Mouse (Mus musculus): Measurements from ENCODE around the gene Fut9.

Gene Fut9

DNA sequence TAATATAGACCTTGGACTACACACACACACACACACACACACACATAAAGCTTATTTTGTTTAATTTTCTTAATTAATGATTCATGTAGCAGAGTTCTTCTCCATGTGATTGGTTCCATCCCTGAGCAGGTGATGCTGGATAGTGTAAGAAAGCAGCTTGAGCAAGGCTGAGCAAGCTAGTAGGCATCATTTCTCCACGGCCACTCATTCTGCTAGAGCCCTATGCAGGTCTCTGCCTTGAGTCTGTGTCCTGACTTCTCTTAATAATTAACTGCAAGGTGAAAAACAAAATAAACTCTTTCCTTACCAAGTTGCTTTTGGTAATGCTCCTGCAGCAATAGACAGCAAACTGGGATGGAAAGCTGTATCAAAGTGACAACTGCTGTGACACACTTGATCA, 152.5 kb downstream of the Fut9 start:
- no peak for DNase-seq (ENCODE audit: low spot score in 2 of 2)

DNA sequence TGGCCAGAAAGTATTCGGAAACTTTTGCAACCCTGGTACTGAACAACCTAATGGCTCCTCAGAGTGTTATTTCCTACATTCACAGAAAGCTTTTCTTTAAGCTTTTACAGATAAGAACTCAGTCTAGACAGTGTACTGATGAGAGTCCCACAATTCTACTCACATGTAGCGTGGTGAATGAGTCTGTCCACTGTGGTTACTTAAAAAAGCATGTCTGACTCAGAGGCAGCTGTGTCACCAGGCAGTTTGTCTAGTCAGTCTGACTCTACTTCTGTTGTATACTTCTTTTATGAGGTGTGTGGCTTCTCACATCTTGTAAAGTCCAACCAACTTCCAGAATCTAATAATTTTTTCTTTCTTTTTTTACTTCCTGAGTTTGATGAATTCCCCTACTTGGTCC, 154.5 kb downstream of the Fut9 start:
- DNase-seq (ENCODE audit: low spot score in 2 of 2): peak in 1 of 2 experiments; percentile 20

DNA sequence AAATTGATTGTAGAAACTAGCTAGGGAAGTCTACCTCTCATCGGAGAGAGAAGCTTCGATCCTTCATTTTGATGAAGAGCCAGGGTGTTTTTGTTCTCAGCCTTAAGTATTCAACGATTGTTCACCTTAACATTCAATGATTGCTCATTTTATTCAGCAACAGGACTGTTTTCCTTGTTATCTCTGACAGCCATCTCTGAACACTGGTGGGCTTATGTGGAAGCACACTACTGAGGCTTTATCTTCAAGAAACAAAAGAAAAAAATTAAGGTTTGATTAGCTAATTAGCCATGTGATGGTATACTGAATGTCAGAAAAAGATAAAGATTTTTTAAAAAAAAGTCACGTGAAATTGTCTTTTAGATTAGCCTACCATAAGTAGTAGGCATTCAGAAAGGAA, 158.1 kb downstream of the Fut9 start:
- DNase-seq (ENCODE audit: low spot score in 2 of 2): no peak

DNA sequence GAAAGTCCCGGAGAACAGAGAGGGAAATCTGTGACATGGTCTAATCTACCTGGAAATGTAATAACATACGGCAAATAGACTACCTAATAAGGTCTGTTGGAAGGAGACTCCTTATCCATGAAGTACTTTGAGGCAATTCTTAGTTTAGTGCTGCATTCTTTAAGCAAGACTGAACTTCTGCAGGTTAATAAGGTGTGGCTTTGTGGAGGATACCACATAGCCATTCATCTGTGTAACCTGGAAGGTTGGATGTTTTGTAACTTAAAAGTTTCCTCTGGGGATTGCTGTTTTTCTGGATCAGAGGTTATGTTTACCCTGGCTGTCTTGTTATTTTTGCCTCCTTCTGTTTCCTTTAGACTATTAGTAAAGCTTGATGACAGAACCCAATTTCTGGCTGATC, 166.8 kb downstream of the Fut9 start:
- DNase-seq (ENCODE audit: low spot score in 2 of 2): no peak

DNA sequence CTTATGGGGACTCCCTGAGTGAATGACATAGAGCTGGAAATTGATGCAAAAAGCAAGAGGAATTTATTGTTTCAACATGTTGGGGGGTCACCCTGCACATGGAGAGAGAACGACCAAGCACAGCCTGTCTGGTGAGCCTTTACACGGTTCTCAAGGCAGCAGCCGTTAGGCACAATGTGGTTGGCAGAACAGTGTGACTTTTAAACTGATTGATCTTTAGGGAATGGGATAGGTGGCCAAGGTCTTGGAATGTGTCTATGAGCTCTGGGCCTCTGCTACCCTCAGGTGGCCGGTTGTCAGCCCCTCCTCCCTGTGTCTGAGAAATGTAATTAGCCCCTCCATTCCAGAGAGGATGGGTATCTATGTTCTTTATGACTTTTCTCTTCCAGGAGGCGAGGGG, 171.9 kb downstream of the Fut9 start:
- no peak for DNase-seq (ENCODE audit: low spot score in 2 of 2)

DNA sequence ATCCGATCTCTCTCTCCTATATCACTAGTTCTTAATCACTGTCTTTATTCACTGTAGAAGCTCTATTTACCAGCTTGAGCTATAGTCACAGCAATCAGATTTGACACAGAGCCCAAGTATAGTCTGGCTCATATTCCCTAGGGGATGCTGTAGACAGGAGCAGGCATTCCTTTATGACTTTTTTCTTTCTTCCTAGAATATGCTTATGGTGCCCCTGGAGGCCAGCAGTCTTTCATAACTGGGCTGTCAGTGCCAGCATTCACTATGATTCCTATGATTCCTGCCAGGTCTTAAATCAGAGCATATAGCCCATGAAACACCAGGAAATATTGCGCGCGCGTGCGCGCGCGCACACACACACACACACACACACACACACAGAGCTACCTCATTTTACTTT, 172.6 kb downstream of the Fut9 start:
- DNase-seq (ENCODE audit: low spot score in 2 of 2): no peak

DNA sequence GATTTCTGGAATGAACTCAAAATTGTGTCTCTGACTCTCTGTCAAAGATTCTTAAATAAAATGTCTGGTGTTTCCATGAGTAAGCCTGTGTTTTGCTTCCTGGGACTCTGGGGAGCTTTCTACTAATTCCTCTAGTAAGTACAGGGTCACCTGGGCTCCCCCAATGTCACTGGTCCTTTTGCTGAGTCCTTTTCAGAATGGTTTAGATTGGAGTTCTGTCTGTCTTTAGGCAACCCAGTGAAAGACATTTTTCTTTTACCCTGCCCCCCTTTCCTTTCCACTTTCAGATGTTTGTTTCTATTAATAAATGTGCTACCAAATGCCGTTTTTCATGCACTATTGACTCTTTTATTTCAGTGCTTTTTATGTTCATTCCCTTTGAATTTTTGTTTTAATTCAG, 173.0 kb downstream of the Fut9 start:
- DNase-seq (ENCODE audit: low spot score in 2 of 2): no peak

DNA sequence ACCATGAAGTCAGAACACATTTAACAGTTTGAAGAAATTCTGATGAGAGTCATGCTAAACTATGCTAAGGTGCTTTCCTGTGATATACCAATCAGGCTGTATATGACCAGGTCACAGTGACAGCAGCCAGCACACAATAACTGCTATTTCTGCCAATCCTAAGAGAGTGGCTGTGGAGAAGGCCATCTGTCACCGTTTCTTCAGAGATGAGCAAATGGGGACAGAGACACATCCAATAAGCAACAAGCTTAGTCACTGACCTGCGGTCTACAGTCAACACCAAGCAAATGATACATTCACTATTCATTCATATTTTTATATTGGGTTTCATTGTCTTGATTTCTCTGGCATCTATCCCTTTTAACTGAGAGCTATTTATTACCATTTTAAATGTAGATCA, 176.9 kb downstream of the Fut9 start:
- DNase-seq (ENCODE audit: low spot score in 2 of 2): no peak

DNA sequence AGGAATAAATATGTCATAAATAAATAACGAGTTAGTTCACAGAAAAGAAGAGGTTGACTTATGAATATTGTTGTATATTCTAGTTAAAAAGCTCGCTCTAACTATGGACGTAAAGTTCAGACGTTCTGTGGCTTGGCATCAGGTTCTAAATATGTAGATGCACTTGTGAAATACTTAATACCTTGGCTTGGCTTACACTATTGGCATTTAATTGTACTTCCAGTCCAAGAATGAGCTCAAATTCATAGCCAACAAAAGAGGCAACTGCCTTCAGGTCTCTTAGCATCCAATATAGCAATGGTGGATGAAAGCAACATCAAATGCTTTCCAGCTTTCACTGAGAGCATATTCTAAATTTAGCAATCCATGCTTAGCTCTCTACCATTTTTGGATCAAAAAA, 182.7 kb downstream of the Fut9 start:
- no peak for DNase-seq (ENCODE audit: low spot score in 2 of 2)

DNA sequence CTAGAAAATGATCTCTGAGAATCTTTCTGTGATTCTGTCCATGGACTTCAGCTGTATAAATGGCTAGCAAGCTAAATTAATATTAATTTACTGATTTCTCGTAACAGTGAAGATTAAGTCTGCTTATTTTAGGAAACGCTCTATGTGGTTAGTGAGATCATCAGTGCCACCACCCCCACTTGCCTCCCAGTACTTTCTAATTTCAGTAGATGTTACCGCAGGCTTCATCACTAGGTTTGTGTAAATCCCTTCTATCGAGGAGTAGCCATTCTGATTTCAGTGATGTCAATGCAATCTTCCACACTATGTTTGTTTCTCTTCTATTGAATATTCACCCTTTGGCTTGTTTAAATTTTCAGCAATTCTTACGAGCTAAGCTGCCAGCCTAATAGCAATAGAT, 186.6 kb downstream of the Fut9 start:
- no peak for DNase-seq (ENCODE audit: low spot score in 2 of 2)

DNA sequence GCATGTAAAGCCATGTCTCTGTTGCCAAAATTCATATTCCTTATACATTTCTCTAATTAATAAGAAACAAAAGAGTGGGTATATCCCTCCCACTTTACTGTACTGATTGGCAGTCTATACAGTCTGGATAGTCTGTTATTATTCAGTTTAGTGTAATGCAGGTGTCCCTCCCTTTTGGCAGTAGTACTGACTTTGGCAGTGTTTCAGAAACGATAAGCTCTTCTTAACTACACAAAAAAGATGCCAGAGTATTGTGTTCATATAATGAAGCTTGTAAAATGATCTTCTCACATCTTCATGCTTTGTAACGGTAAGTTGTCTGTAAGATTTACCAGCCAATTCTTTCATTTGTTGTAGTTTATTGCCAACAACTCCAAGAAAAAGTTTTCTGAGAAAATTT, 189.6 kb downstream of the Fut9 start:
- DNase-seq (ENCODE audit: low spot score in 2 of 2): no peak

DNA sequence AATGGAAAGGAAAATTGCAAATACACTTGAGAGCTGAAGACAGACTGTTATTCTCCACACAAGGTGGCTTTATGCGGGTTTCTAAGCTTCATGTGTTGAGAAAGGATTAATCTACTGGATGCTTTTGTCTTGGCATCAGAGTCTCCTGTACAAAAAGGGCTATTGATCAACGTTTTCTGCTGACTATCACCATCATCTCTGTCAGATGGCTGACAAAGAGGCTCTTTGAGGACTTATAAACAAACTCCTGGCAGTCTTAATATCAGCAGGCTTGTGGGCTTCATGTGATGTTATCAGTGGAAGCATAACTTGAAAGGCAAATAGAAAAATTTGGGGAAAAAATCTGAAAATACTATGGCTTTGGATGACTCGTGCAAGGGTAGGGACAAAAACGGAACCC, 206.8 kb downstream of the Fut9 start:
- DNase-seq (ENCODE audit: low spot score in 2 of 2): no peak
